Mouse (Mus musculus) E14TG2a.4 (cell line): ENCODE measurements at regions not wholly inside any gene's neighbourhood (a gene's known extent, or its start where the extent isn't known, plus 50 kb on each side); places are given as distances from the start of the nearest gene placed in this dataset.

ENCODE experiments used
- CTCF ChIP-seq: conservative IDR thresholded peaks from 2 replicates; pipeline ENCODE4 v1.5.1; 2014; ENCODE audit warnings: low read length
- NANOG ChIP-seq: IDR thresholded peaks from 2 replicates; pipeline ENCODE4 v1.6.1; 2014; ENCODE audit warnings: borderline replicate concordance, low read length, mixed read lengths
- POU5F1 ChIP-seq: IDR thresholded peaks from 2 replicates; pipeline ENCODE4 v1.6.1; 2014; ENCODE audit warnings: low read length, borderline replicate concordance

- TF ChIP-seq CTCF (no peak), NANOG (no peak), POU5F1 (no peak)
Observed at GRCm38 (mm10) chr15:51681191-51681590, 2203.5 kb upstream of the Gm7489 start.
